Mouse (Mus musculus) cerebellum, adult 18-20 months (tissue): ENCODE measurements at regions not wholly inside any gene's neighbourhood (a gene's known extent, or its start where the extent isn't known, plus 50 kb on each side); places are given as distances from the start of the nearest gene placed in this dataset.

Experiments used
- DNase-seq, 2 experiments: peaks; one replicate each; pipeline ENCODE4 v3.0.0; 2021

DNA sequence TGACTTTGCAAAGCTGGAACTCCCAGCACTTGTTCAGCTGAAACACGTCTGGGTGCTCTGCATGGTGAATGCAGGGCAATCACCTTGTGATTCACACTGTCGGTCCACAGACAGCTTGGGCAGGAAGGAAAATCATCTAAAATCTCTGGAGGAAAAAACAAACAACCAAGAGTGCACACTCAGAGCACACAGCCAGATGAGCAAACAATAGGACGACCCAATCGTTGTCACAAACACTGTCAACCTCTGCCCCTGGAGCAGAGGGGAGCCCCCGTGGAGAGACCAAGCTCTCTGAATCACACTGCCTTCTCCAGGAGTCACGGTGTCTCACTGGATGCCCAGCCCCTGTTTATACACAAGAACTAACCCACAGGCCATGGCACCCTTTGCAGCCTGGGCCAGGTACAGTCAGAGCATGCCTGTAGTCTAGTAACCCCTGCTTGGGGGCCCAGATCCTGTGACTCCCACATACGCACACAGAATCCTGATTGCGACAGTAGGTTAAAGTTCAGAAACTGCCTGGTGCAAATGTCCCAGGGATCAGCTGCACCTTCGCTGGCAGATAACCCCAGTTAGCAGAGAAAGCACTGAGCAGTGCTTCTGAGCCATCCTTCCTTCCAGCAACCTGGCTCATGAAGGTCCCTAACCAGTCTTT is 63.0 kb upstream of the Rreb1 start:
- DNase-seq: no peak

DNA sequence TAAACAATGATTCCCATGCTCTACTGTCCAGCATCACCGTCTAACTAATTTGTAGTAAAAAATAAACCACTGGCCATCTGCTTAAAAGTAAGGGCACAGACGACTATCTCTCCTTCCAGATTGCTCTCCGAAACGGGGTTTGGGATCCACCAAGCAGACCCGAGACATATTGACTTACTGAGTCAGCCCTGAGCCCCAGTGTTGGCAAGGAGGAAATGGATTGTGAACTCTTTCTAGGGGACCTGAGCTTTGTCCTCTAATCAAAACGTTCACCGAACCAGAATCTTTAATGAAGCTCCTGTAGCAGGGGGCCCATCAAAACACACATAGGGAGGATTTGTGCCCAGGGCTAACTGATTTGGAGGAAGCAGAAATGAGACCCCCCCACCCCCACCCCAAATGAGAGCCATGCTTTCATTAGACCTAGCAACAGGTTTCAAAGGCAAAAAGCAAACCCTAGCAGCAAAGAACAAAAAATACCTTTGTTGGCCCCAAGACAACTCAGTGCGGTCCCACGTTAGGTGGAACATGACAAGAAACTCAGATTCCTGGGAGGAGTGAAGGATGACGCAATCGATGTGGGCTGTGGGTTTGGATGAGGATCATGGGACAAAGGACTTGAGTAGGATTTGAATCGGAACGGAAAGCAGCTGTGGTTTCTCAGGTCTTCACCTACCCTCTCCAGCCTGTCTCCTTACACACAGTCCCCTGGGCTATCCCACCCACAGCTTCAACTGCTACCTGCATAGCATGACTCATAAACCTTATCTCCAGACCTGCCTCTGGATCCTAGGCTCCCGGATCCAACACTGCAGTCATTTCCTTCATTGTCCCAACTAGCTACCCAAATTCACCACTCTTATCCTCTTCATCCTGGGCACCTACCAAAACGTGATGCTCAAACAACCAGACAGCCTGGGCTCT is 62.2 kb upstream of the Rreb1 start:
- no peak for DNase-seq

DNA sequence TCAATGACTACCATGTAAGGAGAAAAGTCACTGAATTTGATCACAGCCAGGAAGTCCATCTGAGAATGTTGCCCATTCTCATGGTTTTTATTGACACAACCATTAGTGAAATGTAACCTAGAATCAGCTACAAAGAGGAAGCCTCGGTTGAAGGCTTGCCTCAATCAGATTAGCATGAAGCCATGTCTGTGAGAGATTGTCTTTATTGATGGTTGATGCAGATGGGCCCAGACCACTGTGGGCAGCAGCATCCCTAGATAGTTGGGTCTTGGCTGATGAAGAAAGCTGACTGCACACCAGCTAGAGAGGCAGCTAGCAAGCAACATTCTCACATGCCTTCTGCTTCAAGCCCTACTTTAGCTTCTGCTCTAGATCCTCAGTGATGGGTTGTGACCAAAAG is 60.4 kb upstream of the Rreb1 start:
- DNase-seq: no peak

DNA sequence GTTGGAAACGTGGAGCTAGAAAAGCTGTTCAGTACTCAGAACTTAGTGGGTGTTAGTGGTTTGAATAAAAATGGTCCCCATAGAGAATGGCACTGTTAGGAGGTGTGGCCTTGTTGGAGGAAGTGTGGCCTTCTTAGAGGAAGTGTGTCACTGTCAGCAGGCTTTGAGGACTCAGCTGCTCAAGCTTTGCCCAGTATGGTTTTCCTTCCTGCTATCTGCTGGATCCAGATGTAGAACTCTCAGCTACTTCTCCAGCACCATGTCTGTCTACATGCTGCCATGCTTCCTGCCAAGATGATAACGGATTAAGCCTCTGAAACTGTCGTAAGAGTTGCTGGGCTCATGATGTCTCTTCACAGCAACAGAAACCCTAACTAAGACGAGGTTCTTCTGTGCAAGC is 59.8 kb upstream of the Rreb1 start:
- DNase-seq: no peak
